Mouse (Mus musculus) liver, embryonic 13.5 days (tissue): Measurements from ENCODE around the gene Crlf2. TPM values are rescaled to one million over a fixed set of nuclear protein-coding genes. Genes with fewer than 3 reads are reported as not detected.

Experiments
- ATAC-seq: fragments of 200-750 bp; cut with Nextera tagmentation; 2 replicates; pipeline ENCODE4 v1.8.0; 2017; ENCODE audit warnings: low read depth, mild to moderate bottlenecking, moderate number of reproducible peaks, moderate library complexity
- DNase-seq: peaks from one replicate; pipeline ENCODE4 v3.0.0; 2022
- H3K27ac ChIP-seq: fragments of 300-500 bp; sonication (generic); 2 replicates; pipeline ENCODE4 v1.5.1; 2015; ENCODE audit warnings: moderate library complexity, mild to moderate bottlenecking, inconsistent platforms
- H3K27me3 ChIP-seq: fragments of 300-500 bp; sonication (generic); 2 replicates; pipeline ENCODE4 v1.6.1; 2015; ENCODE audit warnings: mild to moderate bottlenecking, inconsistent platforms
- H3K36me3 ChIP-seq: fragments of 300-500 bp; sonication (generic); 2 replicates; pipeline ENCODE4 v1.6.1; 2015; ENCODE audit warnings: mild to moderate bottlenecking, inconsistent platforms
- H3K4me1 ChIP-seq: fragments of 300-500 bp; sonication (generic); replicated peaks from 2 replicates; pipeline ENCODE4 v1.6.1; 2015; ENCODE audit warnings: inconsistent platforms
- H3K4me2 ChIP-seq: fragments of 300-500 bp; sonication (generic); 2 replicates; pipeline ENCODE4 v1.6.1; 2015; ENCODE audit warnings: inconsistent platforms, mild to moderate bottlenecking, moderate library complexity
- H3K4me3 ChIP-seq: fragments of 300-500 bp; sonication (generic); replicated peaks from 2 replicates; pipeline ENCODE4 v1.5.1; 2015; ENCODE audit warnings: mild to moderate bottlenecking, inconsistent platforms
- H3K9ac ChIP-seq: fragments of 300-500 bp; sonication (generic); 2 replicates; pipeline ENCODE4 v1.6.1; 2015; ENCODE audit warnings: mild to moderate bottlenecking, inconsistent platforms
- H3K9me3 ChIP-seq: fragments of 300-500 bp; sonication (generic); replicated peaks from 2 replicates; pipeline ENCODE4 v1.6.1; 2016; ENCODE audit warnings: inconsistent platforms
- WGBS: fragments of 180-500 bp; shearing (Covaris S2); methylation state at CpG from one replicate; pipeline ENCODE4 v1.1.7; 2015; ENCODE audit not compliant: insufficient replicate concordance; 5-methylcytosine and 5-hydroxymethylcytosine counted together
- polyA plus RNA-seq: library from polyadenylated mRNA; unstranded; fragments of >200 nt; fragmentation: Nextera tagmentation; extraction: Ambion mirVana; gene quantifications from 2 replicates; pipeline ENCODE4 v1.2.1, GENCODE M21; 2015

Gene Crlf2
- polyA plus RNA-seq: 4.8 and 5.3 TPM in 2 replicates

DNA sequence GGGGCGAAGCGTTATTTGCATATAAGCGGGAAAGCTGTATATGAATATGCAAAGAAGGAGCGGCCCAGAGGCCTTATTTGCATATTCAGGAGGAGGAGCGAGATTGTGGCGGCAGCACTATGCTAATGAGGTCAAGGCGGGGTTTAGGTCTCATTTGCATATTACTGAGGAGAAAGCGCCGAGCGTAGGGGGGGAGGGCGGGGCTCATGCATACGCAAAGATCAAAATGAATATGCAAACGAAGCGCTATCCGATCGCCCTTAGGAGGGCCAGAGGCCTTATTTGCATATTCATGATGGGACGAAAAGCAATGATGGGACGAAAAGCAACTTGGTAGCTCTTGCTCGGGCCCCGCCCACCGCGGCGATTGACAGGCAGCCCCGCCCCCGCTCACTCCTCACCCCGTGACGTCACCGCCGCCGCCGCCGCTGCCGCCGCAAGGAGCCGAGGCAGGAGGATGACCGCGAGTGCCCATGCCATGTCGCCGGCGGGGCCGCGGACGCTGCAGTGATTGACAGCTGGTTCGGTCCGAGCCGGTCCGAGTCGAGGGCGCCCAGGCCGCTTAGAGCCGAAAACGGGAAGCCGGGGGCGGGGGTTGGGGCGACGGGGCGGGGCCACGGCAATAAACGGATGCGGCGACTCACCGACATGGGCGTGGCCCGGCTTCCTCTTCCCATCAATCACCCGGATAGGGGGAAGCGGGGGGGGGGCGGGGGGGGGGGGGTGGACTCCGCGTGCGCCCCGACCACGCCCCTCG lies at the start of gene Crlf2:
Gene Crlf2, minus strand, starts transcription at position 590 of the 757 bp plus-strand sequence.
- Histone ChIP-seq H3K36me3 (peaks cover 26% of the 10 kb centered on the region), H3K27me3 (no peaks in the 10 kb centered on the region), H3K27ac (peak within 1 kb of the TSS; percentile 88), H3K9me3 (peaks cover 28% of the 10 kb centered on the region), H3K4me1 (peaks cover 20% of the 10 kb centered on the region), H3K4me2 (peak within 1 kb of the TSS; percentile 81), H3K4me3 (peak within 1 kb of the TSS; percentile 71), H3K9ac (peak within 1 kb of the TSS; percentile 65)
- peak; percentile 78 for DNase-seq
- ATAC-seq: peak; percentile 68
- under 1% methylated on average over 59 of the region's 73 CpGs for WGBS

DNA sequence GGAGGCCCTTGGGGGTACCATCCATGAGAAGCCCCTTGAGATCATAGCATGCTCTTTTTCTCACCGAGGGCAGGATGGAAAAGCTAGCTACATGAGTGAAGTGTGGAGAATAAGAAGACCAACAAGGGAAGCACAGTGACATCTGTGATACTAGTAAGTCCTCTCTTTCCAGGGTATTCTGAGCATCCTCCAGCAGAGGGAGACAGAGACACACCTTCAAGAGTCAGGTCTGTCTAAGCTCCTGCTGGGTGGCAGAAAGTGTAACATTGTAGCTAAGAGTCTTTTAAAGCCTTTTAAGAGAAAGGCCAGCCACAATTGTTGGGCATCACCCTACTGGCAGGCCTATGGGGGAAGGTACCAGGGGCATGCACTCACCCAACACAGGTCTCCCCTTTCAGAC lies 43.8 kb upstream of the Crlf2 start:
- Histone ChIP-seq H3K4me1 (no peaks in the 10 kb centered on the region), H3K4me3 (no peak overlapping the region), H3K4me2 (no peak overlapping the region), H3K9me3 (no peaks in the 10 kb centered on the region), H3K36me3 (no peaks in the 10 kb centered on the region), H3K27me3 (no peaks in the 10 kb centered on the region), H3K27ac (no peak overlapping the region), H3K9ac (no peak overlapping the region)
- DNase-seq (no peak), ATAC-seq (no peak)
- 14% methylated on average over 1 of the region's 1 CpGs for WGBS

DNA sequence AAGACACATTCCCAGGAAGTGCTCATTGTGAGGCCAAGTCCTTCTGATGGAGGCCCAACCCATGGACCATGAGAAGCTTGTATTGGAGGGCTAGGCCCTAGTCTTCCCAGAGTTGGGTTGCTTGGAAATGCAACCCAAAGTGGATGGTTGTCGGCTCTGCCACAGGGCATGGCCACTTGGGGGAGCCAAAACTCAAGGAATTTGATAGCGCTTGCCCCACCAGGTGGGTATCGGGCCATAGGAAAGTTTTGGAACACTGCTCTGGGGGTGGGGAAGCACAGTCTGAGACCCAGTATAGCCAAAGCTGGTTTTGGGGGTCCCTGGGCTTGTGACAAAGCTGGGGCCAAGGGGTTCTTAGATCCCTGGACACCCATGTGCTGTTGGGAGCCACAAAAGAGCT lies 42.3 kb upstream of the Crlf2 start:
- H3K9me3 ChIP-seq: no peaks in the 10 kb centered on the region
- H3K27me3 ChIP-seq: no peaks in the 10 kb centered on the region
- ATAC-seq (no peak), DNase-seq (no peak)
- H3K27ac ChIP-seq: no peak overlapping the region
- no peak overlapping the region for H3K4me3 ChIP-seq
- no peak overlapping the region for H3K4me2 ChIP-seq
- H3K4me1 ChIP-seq: no peaks in the 10 kb centered on the region
- H3K9ac ChIP-seq: no peak overlapping the region
- 14% methylated on average over 3 of the region's 3 CpGs for WGBS
- no peaks in the 10 kb centered on the region for H3K36me3 ChIP-seq

DNA sequence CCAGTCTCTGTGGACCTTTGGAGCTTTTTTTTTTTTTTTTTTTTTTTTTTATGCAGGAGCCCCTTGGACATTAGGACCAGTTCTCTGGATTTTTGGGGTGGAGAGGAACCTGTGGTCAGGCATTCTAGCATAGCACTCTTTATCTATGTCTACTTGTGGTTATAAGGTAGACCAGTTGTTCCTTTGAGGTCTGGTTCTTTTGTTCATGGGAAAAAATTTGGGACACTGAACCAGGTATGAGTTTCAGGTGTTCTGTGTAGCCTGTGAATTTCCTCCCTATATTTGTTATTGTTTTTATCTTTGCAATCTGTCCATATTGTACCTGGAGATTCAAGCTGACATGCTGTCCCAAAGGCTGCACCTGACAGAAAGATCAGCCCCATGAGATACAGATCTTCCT lies 40.1 kb upstream of the Crlf2 start:
- Histone ChIP-seq H3K27me3 (no peaks in the 10 kb centered on the region), H3K4me3 (no peak overlapping the region), H3K4me2 (no peak overlapping the region), H3K9ac (no peak overlapping the region), H3K9me3 (no peaks in the 10 kb centered on the region), H3K4me1 (no peaks in the 10 kb centered on the region), H3K27ac (no peak overlapping the region), H3K36me3 (no peaks in the 10 kb centered on the region)
- DNase-seq: no peak
- no peak for ATAC-seq

DNA sequence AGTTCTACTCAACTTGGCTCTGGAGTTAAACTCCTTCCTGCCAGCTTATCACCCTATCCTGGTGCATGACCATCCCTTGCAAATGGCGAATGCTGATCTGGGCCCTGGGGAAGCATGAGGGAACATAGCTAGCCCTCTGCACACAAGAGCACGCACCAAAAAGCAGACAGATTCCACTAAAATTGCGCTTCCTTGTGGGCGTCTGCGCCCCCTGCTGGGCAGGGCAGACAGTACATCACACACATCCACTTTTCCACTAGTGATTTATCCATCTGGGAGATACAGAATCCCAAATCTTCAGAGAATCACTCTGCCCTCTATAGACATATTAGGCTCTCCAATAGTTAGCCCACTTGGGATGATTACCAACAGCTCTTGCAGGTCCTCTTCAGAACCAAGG lies 37.9 kb upstream of the Crlf2 start:
- H3K4me2 ChIP-seq: no peak overlapping the region
- DNase-seq (no peak), ATAC-seq (no peak)
- WGBS: 18% methylated on average over 5 of the region's 5 CpGs
- H3K9me3 ChIP-seq: no peaks in the 10 kb centered on the region
- no peak overlapping the region for H3K27ac ChIP-seq
- no peaks in the 10 kb centered on the region for H3K27me3 ChIP-seq
- no peak overlapping the region for H3K9ac ChIP-seq
- no peaks in the 10 kb centered on the region for H3K4me1 ChIP-seq
- no peaks in the 10 kb centered on the region for H3K36me3 ChIP-seq
- H3K4me3 ChIP-seq: no peak overlapping the region

DNA sequence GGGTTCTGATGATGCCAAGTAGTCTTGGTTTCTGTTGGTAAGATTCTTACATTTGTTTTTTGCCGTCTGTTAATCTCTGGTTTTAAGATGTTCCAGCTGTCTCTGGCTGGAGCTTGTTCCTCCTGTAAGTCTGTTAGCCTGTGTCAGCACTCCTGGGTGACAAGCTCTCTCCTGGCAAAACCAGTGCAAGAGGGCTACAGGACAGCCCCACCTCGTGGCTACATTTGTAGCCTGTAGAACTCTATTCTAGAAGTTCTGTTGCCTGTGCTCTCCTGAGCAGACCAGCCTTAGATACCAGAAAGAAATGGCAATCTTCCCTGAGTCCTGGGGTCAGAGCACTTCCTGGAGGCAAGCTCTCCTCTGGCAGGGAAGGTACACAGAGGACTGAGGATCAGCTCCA lies 4.0 kb upstream of the Crlf2 start:
- Histone ChIP-seq H3K9ac (no peak overlapping the region), H3K4me1 (0 out of 2 replicates have a peak, but pooled peaks cover 9% of the 10 kb centered on the region), H3K36me3 (no peaks in the 10 kb centered on the region), H3K27me3 (no peaks in the 10 kb centered on the region), H3K4me3 (no peak overlapping the region), H3K4me2 (no peak overlapping the region), H3K9me3 (no peaks in the 10 kb centered on the region), H3K27ac (no peak overlapping the region)
- WGBS: 39% methylated on average over 2 of the region's 2 CpGs
- DNase-seq: no peak
- ATAC-seq: no peak

DNA sequence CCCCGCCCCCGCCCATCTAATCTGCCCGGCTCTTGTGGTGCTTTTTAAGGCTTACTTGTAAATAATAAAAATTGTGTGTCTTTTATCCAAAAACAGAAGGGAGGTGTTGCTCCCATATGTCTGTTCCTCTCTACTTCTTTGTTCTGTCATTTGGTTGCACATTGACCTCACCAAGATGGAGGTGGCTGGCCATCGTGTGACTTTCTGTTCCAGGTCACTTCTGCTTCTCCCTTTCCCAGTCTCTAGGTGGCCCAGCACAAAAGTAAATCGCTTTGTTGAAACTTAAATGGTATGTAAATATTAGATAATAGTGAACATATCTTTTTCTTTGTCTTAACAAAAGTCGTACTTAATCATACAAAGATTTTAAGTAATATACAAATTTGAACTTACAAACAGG lies 398 bp upstream of the Crlf2 start:
- H3K4me3 ChIP-seq: peak overlapping the region; percentile 71
- WGBS: 18% methylated on average over 6 of the region's 6 CpGs
- H3K9me3 ChIP-seq: peaks cover 25% of the 10 kb centered on the region
- H3K27me3 ChIP-seq: no peaks in the 10 kb centered on the region
- peak overlapping the region; percentile 88 for H3K27ac ChIP-seq
- no peak overlapping the region for H3K9ac ChIP-seq
- DNase-seq: no peak
- peak overlapping the region; percentile 81 for H3K4me2 ChIP-seq
- ATAC-seq: no peak
- peaks cover 20% of the 10 kb centered on the region for H3K4me1 ChIP-seq
- peaks cover 24% of the 10 kb centered on the region for H3K36me3 ChIP-seq

DNA sequence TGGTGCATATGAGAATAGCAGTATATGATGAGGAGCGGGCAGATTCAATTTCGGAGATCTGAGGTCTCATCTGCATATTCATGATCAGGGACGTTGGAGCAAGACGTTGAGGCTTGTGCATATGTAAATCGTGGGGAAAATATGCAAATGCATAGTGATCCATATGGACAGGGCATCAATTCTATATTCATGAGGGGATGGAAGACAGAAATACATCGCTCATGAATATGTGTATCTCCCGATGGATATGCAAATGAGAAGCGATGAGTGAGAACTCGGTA lies 730 bp downstream of the Crlf2 start:
- Histone ChIP-seq H3K9ac (0 out of 2 replicates have a peak overlapping the region, but pooled peaks have one; percentile 22), H3K4me3 (peak overlapping the region; percentile 71), H3K4me1 (peaks cover 20% of the 10 kb centered on the region), H3K36me3 (peaks cover 30% of the 10 kb centered on the region), H3K4me2 (peak overlapping the region; percentile 81), H3K27me3 (no peaks in the 10 kb centered on the region), H3K9me3 (peaks cover 33% of the 10 kb centered on the region), H3K27ac (peak overlapping the region; percentile 85)
- ATAC-seq (peak; percentile 29), DNase-seq (no peak)
- under 1% methylated on average over 9 of the region's 9 CpGs for WGBS

DNA sequence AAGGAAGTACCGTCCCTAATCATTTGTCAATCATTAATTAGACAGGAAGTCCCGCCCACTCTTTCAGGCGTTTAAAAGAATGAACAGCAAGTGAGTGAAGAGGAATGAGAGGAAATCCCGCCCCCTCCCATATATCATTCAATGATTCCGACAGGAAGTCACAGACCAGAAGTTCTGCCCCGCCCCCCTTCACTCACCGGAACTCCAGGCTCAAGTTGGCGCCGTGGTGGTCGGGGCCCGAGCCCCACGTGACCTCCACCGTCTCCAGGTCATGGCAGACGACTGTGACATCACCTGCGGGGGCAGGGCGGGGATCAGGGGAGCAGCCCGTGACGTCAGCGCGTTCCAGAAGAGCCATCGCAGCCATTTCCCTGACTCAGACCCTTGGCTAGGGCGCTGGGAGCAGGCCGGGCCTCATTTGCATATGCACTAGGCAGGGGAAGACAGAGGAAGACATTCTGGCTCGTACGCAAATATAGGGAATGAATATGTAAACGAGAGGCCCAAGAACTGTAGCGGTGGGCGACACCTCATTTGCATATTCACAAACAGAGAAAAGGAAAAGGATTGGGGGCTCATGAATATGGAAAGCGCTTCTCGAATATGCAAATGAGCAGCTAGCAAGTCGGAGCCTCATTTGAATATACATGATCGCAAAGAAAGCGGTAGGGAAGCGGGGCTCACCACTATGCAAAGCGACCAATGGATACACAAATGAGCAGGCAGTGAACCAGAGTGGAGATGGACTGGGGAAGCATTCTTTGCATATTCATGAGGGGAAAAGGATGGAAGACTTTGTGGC lies 1.3 kb downstream of the Crlf2 start:
- H3K27me3 ChIP-seq: no peaks in the 10 kb centered on the region
- H3K4me2 ChIP-seq: peak overlapping the region; percentile 81
- 0 out of 2 replicates have a peak overlapping the region, but pooled peaks have one; percentile 22 for H3K9ac ChIP-seq
- peaks cover 30% of the 10 kb centered on the region for H3K36me3 ChIP-seq
- H3K4me3 ChIP-seq: peak overlapping the region; percentile 71
- peak overlapping the region; percentile 85 for H3K27ac ChIP-seq
- ATAC-seq: peak; percentile 59
- H3K9me3 ChIP-seq: peaks cover 38% of the 10 kb centered on the region
- H3K4me1 ChIP-seq: peaks cover 20% of the 10 kb centered on the region
- WGBS: under 1% methylated on average over 35 of the region's 35 CpGs
- peak; percentile 85 for DNase-seq

DNA sequence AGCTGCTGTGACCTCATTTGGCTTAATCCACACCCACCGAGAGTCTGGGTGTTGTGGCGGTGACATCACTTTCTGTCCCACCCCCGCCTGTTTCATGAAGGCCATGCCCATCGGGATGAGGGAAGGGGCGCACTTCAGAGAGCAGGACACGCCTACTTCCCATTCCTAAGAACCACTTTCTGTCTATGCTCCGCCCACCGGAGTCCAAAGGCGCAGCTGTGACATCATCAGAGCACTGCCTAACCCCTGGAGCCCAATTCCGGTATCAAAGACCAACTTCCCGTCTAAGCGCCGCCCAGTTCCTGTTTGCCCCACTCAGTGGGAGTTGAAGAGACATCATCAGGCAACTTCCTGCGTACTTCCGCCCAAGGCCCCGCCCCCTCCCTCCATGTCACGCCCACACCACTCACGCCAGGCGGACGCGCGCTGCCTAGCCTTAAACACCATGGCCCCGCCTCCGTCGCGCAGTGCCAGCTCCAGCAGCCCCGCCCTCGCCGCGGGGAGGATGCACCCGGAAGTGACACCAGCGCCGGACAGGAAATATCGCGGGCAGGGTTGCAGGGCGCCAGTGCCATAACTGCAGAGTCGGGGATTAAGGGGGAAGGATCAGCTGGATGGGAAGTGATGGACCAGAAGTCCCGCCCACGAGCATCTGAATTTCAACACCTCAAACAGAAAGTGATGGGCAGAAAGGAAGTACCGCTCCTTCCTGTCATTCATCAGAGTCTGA lies 2.0 kb downstream of the Crlf2 start:
- H3K4me3 ChIP-seq: peak overlapping the region; percentile 71
- peaks cover 44% of the 10 kb centered on the region for H3K9me3 ChIP-seq
- no peaks in the 10 kb centered on the region for H3K27me3 ChIP-seq
- 5% methylated on average over 40 of the region's 40 CpGs for WGBS
- peak overlapping the region; percentile 81 for H3K4me2 ChIP-seq
- H3K4me1 ChIP-seq: peaks cover 20% of the 10 kb centered on the region
- H3K27ac ChIP-seq: peak overlapping the region; percentile 85
- DNase-seq: peak; percentile 76
- peaks cover 33% of the 10 kb centered on the region for H3K36me3 ChIP-seq
- H3K9ac ChIP-seq: no peak overlapping the region
- ATAC-seq: peak; percentile 56
